17 mouse cellular contexts compared by ENCODE assay signal in genomic region chr8:12188960-12189359, GRCm38 (mm10).
"Had no signal": no experiment of that assay in that cellular context is flagged by ENCODE, and none has a peak within 500 bp of the region (broad histone marks: within the 10 kb centered on the region; RNA-seq: fewer than 3 reads in every experiment).

No protein-coding gene starts in this region.

- DNase-seq: liver; lung, adult 18-20 months; lung, postnatal 10 days; lung, postnatal 4 days; midbrain, embryonic 14.5 days; retina, postnatal 1 day; right cerebral cortex, postnatal 25 days; spleen, adult 18-20 months; thymus, adult 18-20 months; thymus, postnatal 36 days had no signal

- H3K36me3 ChIP-seq: kidney, embryonic 15.5 days; limb, embryonic 10.5 days; limb, embryonic 13.5 days; liver, embryonic 12.5 days; liver, embryonic 15.5 days; lung, embryonic 15.5 days had no signal

- H3K4me1 ChIP-seq: limb, embryonic 10.5 days; limb, embryonic 13.5 days; liver, embryonic 12.5 days; liver, embryonic 15.5 days; lung, embryonic 15.5 days had no signal

- H3K27ac ChIP-seq: kidney, embryonic 15.5 days; limb, embryonic 10.5 days; limb, embryonic 13.5 days; liver, embryonic 12.5 days; liver, embryonic 15.5 days; lung, embryonic 15.5 days had no signal

- H3K27me3 ChIP-seq: limb, embryonic 13.5 days; liver, embryonic 12.5 days; liver, embryonic 15.5 days; lung, embryonic 15.5 days had no signal

- H3K4me2 ChIP-seq: kidney, embryonic 15.5 days; limb, embryonic 13.5 days; liver, embryonic 12.5 days; liver, embryonic 15.5 days; lung, embryonic 15.5 days; midbrain, embryonic 11.5 days had no signal

- H3K4me3 ChIP-seq: kidney, embryonic 15.5 days; limb, embryonic 10.5 days; limb, embryonic 13.5 days; liver, embryonic 12.5 days; liver, embryonic 15.5 days; lung, embryonic 15.5 days had no signal

- ATAC-seq: liver, embryonic 12.5 days had no signal

- H3K9ac ChIP-seq: kidney, embryonic 15.5 days; limb, embryonic 13.5 days; liver, embryonic 12.5 days; liver, embryonic 15.5 days; lung, embryonic 15.5 days had no signal

- H3K9me3 ChIP-seq: kidney, embryonic 15.5 days; limb, embryonic 10.5 days; limb, embryonic 13.5 days; liver, embryonic 12.5 days; liver, embryonic 15.5 days; lung, embryonic 15.5 days had no signal
